Mouse (Mus musculus) right cerebral cortex, postnatal 36 days (tissue): ENCODE measurements around the gene Flvcr2.

ENCODE experiments used
- DNase-seq, 2 experiments: peaks; one replicate each; pipeline ENCODE4 v3.0.0; 2022; ENCODE audit warnings: low spot score in 2 of 2, mixed read lengths in 1 of 2

The Flvcr2 gene

GRCm38 (mm10) chr12:85729945-85730290 lies 16.4 kb upstream of the Flvcr2 start:
- no peak for DNase-seq

GRCm38 (mm10) chr12:85736203-85736602 lies 10.1 kb upstream of the Flvcr2 start:
- no peak for DNase-seq

GRCm38 (mm10) chr12:85736960-85737359 lies 9.4 kb upstream of the Flvcr2 start:
- peak in 1 of 2 experiments; percentile 14 for DNase-seq

- no peak for DNase-seq
Measured at GRCm38 (mm10) chr12:85746696-85747219, 419 bp downstream of the Flvcr2 start.

GRCm38 (mm10) chr12:85747343-85747742 lies 1.0 kb downstream of the Flvcr2 start:
- DNase-seq: no peak

GRCm38 (mm10) chr12:85749861-85750260 lies 3.5 kb downstream of the Flvcr2 start:
- no peak for DNase-seq

- DNase-seq: no peak
Measured at GRCm38 (mm10) chr12:85752116-85752515, 5.8 kb downstream of the Flvcr2 start.

GRCm38 (mm10) chr12:85753223-85753622 lies 6.9 kb downstream of the Flvcr2 start:
- DNase-seq: no peak

GRCm38 (mm10) chr12:85754611-85755265 lies 8.4 kb downstream of the Flvcr2 start:
- no peak for DNase-seq

GRCm38 (mm10) chr12:85756455-85756854 lies 10.1 kb downstream of the Flvcr2 start:
- no peak for DNase-seq

GRCm38 (mm10) chr12:85757074-85757473 lies 10.7 kb downstream of the Flvcr2 start:
- no peak for DNase-seq

GRCm38 (mm10) chr12:85758741-85759140 lies 12.4 kb downstream of the Flvcr2 start:
- DNase-seq: no peak

- no peak for DNase-seq
Measured at GRCm38 (mm10) chr12:85761471-85761870, 15.1 kb downstream of the Flvcr2 start.

GRCm38 (mm10) chr12:85764686-85765085 lies 18.3 kb downstream of the Flvcr2 start:
- no peak for DNase-seq

- DNase-seq: no peak
Measured at GRCm38 (mm10) chr12:85766287-85766686, 19.9 kb downstream of the Flvcr2 start.

- no peak for DNase-seq
Measured at GRCm38 (mm10) chr12:85767750-85768149, 21.4 kb downstream of the Flvcr2 start.

- no peak for DNase-seq
Measured at GRCm38 (mm10) chr12:85771356-85771755, 25.0 kb downstream of the Flvcr2 start.

- DNase-seq: no peak
Measured at GRCm38 (mm10) chr12:85778962-85779361, 32.6 kb downstream of the Flvcr2 start.

- no peak for DNase-seq
Measured at GRCm38 (mm10) chr12:85779707-85780106, 33.4 kb downstream of the Flvcr2 start.

- no peak for DNase-seq
Measured at GRCm38 (mm10) chr12:85781606-85782005, 35.3 kb downstream of the Flvcr2 start.

- DNase-seq: no peak
Measured at GRCm38 (mm10) chr12:85784916-85785815, 38.8 kb downstream of the Flvcr2 start.

GRCm38 (mm10) chr12:85792158-85792557 lies 45.8 kb downstream of the Flvcr2 start:
- DNase-seq: no peak

GRCm38 (mm10) chr12:85792821-85793346 lies 46.5 kb downstream of the Flvcr2 start:
- DNase-seq: no peak
